Mouse (Mus musculus): ENCODE measurements at regions not wholly inside any gene's neighbourhood (a gene's known extent, or its start where the extent isn't known, plus 50 kb on each side); places are given as distances from the start of the nearest gene placed in this dataset.

DNA sequence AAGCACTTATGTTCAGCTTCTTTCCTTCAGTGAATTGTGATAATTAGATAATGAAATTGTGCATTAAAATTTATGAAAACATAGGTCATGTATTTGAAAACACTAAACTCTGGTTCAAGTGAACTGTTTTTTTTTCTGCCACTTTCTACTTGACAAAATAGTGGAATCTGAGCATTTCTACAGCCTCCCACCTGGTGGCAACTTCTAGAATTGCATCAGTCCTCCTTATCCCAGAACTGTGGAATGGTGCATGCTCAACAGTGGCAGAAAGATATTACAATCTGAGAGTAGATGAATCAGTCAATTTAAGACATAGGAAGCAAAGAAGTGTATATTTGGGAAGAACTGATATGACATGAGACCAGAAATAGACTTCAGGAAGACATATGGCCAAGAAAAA lies 84.1 kb upstream of the Gm28269 start:
- peak in 1 of 2 experiments; percentile 5 for DNase-seq (ENCODE audit: low spot score in 2 of 2)

- no peak for DNase-seq (ENCODE audit: low spot score in 2 of 2)
Observed at GRCm38 (mm10) chrX:21809212-21809611, 64.3 kb upstream of the Gm28269 start.

- no peak for DNase-seq (ENCODE audit: low spot score in 2 of 2)
Observed at GRCm38 (mm10) chrX:21801834-21802233, 56.9 kb upstream of the Gm28269 start.

All from frontal cortex, postnatal 25 days (tissue).